Mouse (Mus musculus) forebrain, embryonic 14.5 days (tissue): Measurements from ENCODE around the gene Arhgef3. TPM values are rescaled to one million over a fixed set of nuclear protein-coding genes. Genes with fewer than 3 reads are reported as not detected.

Experiments
- ATAC-seq: fragments of 200-750 bp; cut with Nextera tagmentation; 2 replicates; pipeline ENCODE4 v1.8.0; 2017; ENCODE audit warnings: mild to moderate bottlenecking, moderate library complexity
- DNase-seq: peaks from one replicate; pipeline ENCODE4 v3.0.0-alpha.2; 2015; ENCODE audit warnings: low spot score
- H3K27ac ChIP-seq: fragments of 300-500 bp; sonication (generic); 2 replicates; pipeline ENCODE4 v1.5.1; 2014; ENCODE audit warnings: low read depth, mild to moderate bottlenecking, control low read depth, low read length, moderate library complexity
- H3K27me3 ChIP-seq: fragments of 300-500 bp; sonication (generic); replicated peaks from 2 replicates; pipeline ENCODE4 v1.6.1; 2014; ENCODE audit warnings: low read length, control low read depth, mixed read lengths; ENCODE audit not compliant: control insufficient read depth, insufficient read depth
- H3K36me3 ChIP-seq: fragments of 300-500 bp; sonication (generic); 2 replicates; pipeline ENCODE4 v1.6.1; 2014; ENCODE audit warnings: low read length, control low read depth; ENCODE audit not compliant: control insufficient read depth, insufficient read depth
- H3K4me1 ChIP-seq: fragments of 300-500 bp; sonication (generic); 2 replicates; pipeline ENCODE4 v1.6.1; 2014; ENCODE audit warnings: antibody characterized with exemption, low read length, control low read depth; ENCODE audit not compliant: control insufficient read depth, insufficient read depth
- H3K4me2 ChIP-seq: fragments of 300-500 bp; sonication (generic); 2 replicates; pipeline ENCODE4 v1.6.1; 2014; ENCODE audit warnings: mild to moderate bottlenecking, control low read depth, low read length
- H3K4me3 ChIP-seq: fragments of 300-500 bp; sonication (generic); 2 replicates; pipeline ENCODE4 v1.5.1; 2014; ENCODE audit warnings: low read depth, low read length, control low read depth
- H3K9ac ChIP-seq: fragments of 300-500 bp; sonication (generic); 2 replicates; pipeline ENCODE4 v1.6.1; 2014; ENCODE audit warnings: mild to moderate bottlenecking, low read length, control low read depth, moderate library complexity
- H3K9me3 ChIP-seq: fragments of 300-500 bp; sonication (generic); replicated peaks from 2 replicates; pipeline ENCODE4 v1.6.1; 2016; ENCODE audit warnings: low read length, control low read depth, mixed read lengths; ENCODE audit not compliant: control insufficient read depth
- WGBS: fragments of 180-500 bp; shearing (Covaris S2); extraction: QIAGEN DNeasy Blood & Tissue Kit; methylation state at CpG from one replicate; pipeline ENCODE4 v1.1.7; 2014; 5-methylcytosine and 5-hydroxymethylcytosine counted together
- polyA plus RNA-seq: library from polyadenylated mRNA; unstranded; fragments of >200 nt; fragmentation: Nextera tagmentation; extraction: Ambion mirVana; gene quantifications from 2 replicates; pipeline ENCODE4 v1.2.1, GENCODE M21; 2014

Arhgef3 gene
- polyA plus RNA-seq, 1 experiment from 2014 or later = 3.0 TPM

DNA sequence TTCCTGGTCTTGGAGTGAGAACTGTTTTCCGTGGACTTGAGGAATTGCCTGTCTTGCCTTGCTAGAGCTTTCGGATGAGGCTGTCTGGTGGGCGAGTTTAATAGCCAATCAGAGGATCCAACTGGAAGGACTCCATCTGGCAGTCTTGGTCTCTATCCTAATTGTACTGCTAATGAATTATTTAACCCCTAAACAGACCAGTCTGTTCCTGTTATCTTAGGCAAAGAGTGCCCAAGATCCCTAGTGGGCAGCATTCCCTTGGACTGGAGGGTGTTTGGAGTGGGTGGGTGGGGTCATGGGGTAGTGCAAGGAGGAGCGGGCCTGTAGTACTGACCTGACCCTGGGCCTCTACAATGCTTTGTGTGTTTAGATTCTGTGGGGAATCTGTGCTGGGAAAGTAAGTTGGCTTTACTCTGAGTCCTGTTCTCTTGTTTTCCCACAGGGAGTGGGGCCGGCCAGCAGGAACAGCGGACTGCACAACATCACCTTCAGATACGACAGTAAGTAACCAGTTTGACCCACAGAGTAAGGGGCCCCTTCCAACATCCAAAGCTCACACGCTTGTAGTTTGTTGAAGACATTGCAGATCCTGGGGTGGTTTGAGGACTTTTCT, 38.7 kb upstream of the Arhgef3 start:
- Histone ChIP-seq H3K9me3 (no peaks in the 10 kb centered on the region), H3K27me3 (no peaks in the 10 kb centered on the region), H3K36me3 (no peaks in the 10 kb centered on the region), H3K4me3 (no peak overlapping the region), H3K9ac (no peak overlapping the region), H3K4me2 (no peak overlapping the region), H3K27ac (no peak overlapping the region), H3K4me1 (peaks cover 9% of the 10 kb centered on the region)
- DNase-seq (peak; percentile 77), ATAC-seq (peak; percentile 50; the same call in 1 of the 2 replicates)
- WGBS = 63% methylated on average over 8 of the region's 8 CpGs

DNA sequence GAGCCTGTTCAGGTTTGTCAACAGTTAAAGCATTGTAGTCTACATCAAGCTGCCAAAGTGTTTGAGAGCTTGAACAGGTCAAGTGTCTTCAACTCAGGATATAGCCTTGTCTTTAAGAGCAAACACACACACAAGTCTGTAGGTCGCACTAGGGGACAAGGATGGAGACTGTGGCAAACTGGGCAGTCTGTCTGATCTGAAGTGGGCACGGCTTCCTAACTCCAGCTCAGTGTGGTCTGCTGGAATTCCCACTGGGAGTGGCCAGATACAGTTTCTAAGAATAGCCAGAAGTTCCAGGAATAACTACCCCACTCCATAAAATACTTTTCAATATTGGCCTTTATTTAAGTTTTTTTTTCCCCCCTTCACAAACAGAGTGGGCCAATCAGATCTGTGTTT, 38.2 kb upstream of the Arhgef3 start:
- H3K4me2 ChIP-seq = no peak overlapping the region
- peaks cover 9% of the 10 kb centered on the region for H3K4me1 ChIP-seq
- H3K36me3 ChIP-seq = no peaks in the 10 kb centered on the region
- no peak overlapping the region for H3K4me3 ChIP-seq
- WGBS = 92% methylated on average over 2 of the region's 2 CpGs
- no peak overlapping the region for H3K9ac ChIP-seq
- H3K9me3 ChIP-seq = no peaks in the 10 kb centered on the region
- no peak overlapping the region for H3K27ac ChIP-seq
- ATAC-seq = no peak
- no peak for DNase-seq
- H3K27me3 ChIP-seq = no peaks in the 10 kb centered on the region

DNA sequence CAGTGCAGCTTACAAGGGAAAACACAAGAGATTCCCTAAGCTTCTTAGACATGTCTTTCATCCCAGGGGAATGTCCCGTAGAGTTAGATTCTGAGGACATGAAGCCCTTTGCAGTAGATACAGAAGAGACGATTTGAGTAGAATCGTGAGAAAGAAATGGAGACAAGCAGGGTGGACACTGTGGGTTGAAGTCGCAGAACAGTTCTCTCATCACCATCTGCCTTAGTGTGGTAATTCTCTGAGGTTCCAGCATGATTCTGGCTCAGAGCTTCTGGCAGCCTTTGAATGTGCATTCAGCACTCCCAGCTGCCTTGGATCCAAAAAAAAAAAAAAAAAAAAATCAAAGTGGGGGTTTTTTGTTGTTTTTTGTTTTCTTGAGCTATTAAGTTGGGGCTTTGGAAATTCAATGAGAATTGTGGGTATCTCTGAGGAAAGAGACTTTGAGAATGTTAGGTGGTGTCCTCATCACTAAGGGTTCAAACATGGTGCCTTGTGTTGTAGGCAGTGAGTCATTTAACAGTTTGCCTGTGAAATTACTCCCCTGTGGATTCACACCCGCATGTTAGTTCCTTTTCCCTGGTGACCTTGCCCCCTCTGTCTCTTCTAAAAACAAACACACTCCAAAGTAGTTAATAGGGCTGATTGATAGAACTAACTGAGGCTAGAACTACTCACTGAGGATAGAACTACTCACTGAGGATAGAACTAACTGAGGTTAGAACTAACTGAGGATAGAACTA, 33.0 kb upstream of the Arhgef3 start:
- H3K27me3 ChIP-seq = no peaks in the 10 kb centered on the region
- no peak overlapping the region for H3K4me2 ChIP-seq
- DNase-seq (no peak), ATAC-seq (no peak)
- H3K4me1 ChIP-seq = no peaks in the 10 kb centered on the region
- H3K9ac ChIP-seq = no peak overlapping the region
- no peak overlapping the region for H3K27ac ChIP-seq
- H3K9me3 ChIP-seq = no peaks in the 10 kb centered on the region
- WGBS = 70% methylated on average over 5 of the region's 5 CpGs
- no peaks in the 10 kb centered on the region for H3K36me3 ChIP-seq
- H3K4me3 ChIP-seq = no peak overlapping the region

DNA sequence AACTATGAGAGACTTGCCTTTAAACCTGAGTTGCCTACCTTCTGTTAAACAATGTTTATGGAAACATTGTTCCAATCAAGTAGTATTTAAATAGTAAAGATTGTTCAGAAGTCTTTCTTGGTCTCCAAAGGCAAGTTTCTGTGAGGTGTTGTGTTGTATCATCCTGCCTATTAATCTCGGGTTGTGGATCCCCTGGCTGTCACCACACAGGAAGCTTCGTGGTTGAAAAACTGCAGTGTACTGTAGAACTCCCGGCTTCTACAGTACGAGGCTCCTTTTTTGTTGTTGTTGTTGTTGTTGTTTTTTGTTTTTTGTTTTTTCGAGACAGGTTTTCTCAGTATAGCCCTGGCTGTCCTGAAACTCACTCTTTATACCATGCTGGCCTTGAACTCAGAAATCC, 29.2 kb upstream of the Arhgef3 start:
- DNase-seq (no peak), ATAC-seq (no peak)
- H3K36me3 ChIP-seq = no peaks in the 10 kb centered on the region
- no peak overlapping the region for H3K27ac ChIP-seq
- H3K4me3 ChIP-seq = no peak overlapping the region
- 88% methylated on average over 5 of the region's 5 CpGs for WGBS
- no peaks in the 10 kb centered on the region for H3K9me3 ChIP-seq
- no peaks in the 10 kb centered on the region for H3K27me3 ChIP-seq
- H3K9ac ChIP-seq = no peak overlapping the region
- no peaks in the 10 kb centered on the region for H3K4me1 ChIP-seq
- H3K4me2 ChIP-seq = no peak overlapping the region

DNA sequence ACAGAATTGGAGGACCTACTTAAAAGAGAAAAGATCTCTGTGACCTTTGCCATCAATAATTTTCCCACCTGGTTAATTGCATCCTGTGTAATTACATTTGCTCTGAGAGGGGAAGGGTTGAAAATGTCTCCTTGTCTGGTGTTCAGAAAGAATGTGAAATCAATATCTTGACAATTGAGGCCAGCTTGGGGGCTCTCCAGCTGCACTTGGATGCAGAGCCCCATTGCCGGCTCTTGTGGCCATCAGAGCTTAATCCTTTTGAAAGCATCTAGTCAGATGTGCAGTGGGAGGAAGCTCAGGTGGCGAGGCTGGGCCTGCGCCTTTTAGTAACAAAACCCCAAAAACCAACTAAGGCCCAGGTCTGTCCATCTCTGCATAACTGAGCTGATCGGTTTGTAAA, 28.7 kb upstream of the Arhgef3 start:
- Histone ChIP-seq H3K4me2 (no peak overlapping the region), H3K27me3 (no peaks in the 10 kb centered on the region), H3K4me1 (no peaks in the 10 kb centered on the region), H3K4me3 (no peak overlapping the region), H3K27ac (no peak overlapping the region), H3K9me3 (no peaks in the 10 kb centered on the region), H3K9ac (no peak overlapping the region), H3K36me3 (no peaks in the 10 kb centered on the region)
- no peak for DNase-seq
- no peak for ATAC-seq
- WGBS = 67% methylated on average over 4 of the region's 4 CpGs

DNA sequence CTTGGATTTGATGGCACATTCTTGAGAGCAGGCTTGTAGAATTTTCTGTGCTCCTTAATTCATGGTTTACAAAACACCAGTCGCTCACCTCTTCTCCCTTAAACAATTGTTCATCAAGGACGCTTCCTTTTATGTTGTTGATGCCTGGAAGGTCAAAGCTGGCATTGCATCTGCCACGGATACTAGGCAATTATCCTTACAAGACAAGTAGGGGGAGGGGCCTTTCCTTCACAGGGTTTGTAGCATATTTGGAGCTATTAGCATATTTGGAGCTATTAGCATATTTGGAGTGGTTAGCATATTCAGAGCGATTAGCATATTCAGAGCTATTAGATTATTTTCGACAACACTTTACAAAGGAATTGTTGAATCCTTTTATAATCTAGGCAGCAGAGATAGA, 20.5 kb upstream of the Arhgef3 start:
- H3K27ac ChIP-seq = no peak overlapping the region

DNA sequence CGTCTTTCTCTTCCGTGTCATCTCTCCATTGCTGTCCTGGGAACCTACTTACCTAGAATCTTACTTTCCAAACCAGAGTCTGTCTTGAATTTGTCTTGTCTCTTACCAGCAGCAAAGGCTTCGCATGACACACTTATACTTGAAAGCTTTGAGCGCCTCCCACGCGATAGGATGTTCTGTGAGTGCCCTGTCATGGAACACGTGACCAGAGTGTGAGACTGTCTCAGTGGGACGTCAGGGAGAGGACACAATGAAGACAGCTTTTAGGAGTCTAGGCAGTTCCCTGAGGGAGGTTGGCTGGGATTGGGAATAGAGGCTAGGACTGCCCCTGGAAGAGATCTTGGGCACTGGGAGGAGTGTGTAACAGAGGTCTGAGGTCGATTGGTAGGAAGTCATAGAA, 18.6 kb upstream of the Arhgef3 start:
- H3K4me2 ChIP-seq = no peak overlapping the region
- ATAC-seq = no peak
- WGBS = 68% methylated on average over 9 of the region's 9 CpGs

More for the DNA sequence above, 20.5 kb upstream of the Arhgef3 start:
- Histone ChIP-seq H3K9me3 (no peaks in the 10 kb centered on the region), H3K4me2 (no peak overlapping the region), H3K4me3 (no peak overlapping the region), H3K36me3 (0 out of 2 replicates have a peak, but pooled peaks cover under 1% of the 10 kb centered on the region), H3K4me1 (no peaks in the 10 kb centered on the region), H3K27me3 (no peaks in the 10 kb centered on the region), H3K9ac (no peak overlapping the region)
- DNase-seq = peak; percentile 76
- peak; percentile 75 for ATAC-seq
- WGBS = 35% methylated on average over 5 of the region's 5 CpGs

DNA sequence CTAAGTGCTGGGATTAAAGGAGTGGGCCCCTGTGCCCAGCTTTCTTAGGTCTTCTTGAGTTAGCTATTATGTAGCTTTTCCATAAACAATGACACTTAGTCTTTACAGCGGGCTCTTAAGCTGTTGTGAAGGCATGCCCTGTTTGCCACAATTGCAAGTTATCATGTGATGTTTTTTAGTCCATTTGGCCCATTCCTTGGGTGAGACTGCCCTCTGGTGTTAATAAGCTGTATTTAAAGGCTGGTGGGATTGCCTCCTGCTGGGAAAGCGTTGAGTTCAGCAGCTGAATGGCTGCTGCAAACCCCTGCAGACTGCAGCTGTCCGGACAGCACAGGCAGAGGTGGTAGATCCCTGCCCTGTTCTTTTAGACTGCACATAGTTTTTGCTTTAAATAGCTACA, 17.9 kb upstream of the Arhgef3 start:
- WGBS = 3% methylated on average over 3 of the region's 3 CpGs
- no peak overlapping the region for H3K27ac ChIP-seq
- H3K36me3 ChIP-seq = peaks cover 9% of the 10 kb centered on the region; the same call in 1 of the 2 replicates
- no peak overlapping the region for H3K4me3 ChIP-seq
- DNase-seq (peak; percentile 93), ATAC-seq (peak; percentile 54)
- H3K4me1 ChIP-seq = no peaks in the 10 kb centered on the region
- no peaks in the 10 kb centered on the region for H3K27me3 ChIP-seq
- no peak overlapping the region for H3K4me2 ChIP-seq
- H3K9ac ChIP-seq = no peak overlapping the region
- no peaks in the 10 kb centered on the region for H3K9me3 ChIP-seq

More for the DNA sequence above, 18.6 kb upstream of the Arhgef3 start:
- no peak for DNase-seq
- no peaks in the 10 kb centered on the region for H3K27me3 ChIP-seq
- no peak overlapping the region for H3K4me3 ChIP-seq
- peaks cover 9% of the 10 kb centered on the region; the same call in 1 of the 2 replicates for H3K36me3 ChIP-seq
- no peak overlapping the region for H3K9ac ChIP-seq
- H3K9me3 ChIP-seq = no peaks in the 10 kb centered on the region
- no peak overlapping the region for H3K27ac ChIP-seq
- no peaks in the 10 kb centered on the region for H3K4me1 ChIP-seq

DNA sequence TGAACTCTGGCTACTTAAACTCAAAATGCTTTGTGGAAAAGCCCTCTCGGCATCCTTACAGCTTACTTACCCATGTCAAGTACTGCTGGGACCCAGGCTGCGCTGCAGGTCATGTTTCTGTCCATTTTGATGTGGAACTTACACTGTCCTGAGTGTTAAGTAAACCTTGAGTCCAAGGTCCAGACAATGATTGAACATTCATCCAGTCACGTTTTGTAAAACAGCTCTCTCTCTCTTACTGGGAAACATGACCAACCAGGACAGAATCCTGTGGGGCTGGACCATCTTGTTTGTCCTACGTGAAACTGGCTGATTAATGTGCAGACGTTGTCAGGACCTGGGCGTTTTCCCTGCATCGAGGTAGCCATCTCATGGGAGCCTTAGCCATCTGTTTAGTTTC, 13.0 kb upstream of the Arhgef3 start:
- ATAC-seq = no peak

More for the DNA sequence above, 13.0 kb upstream of the Arhgef3 start:
- DNase-seq = no peak
- Histone ChIP-seq H3K27me3 (no peaks in the 10 kb centered on the region), H3K4me2 (no peak overlapping the region), H3K4me3 (no peak overlapping the region), H3K36me3 (peaks cover 9% of the 10 kb centered on the region; the same call in 1 of the 2 replicates), H3K27ac (no peak overlapping the region), H3K9me3 (no peaks in the 10 kb centered on the region), H3K4me1 (no peaks in the 10 kb centered on the region), H3K9ac (no peak overlapping the region)
- WGBS = 82% methylated on average over 7 of the region's 7 CpGs
